Mouse (Mus musculus): Measurements from ENCODE around the gene Nek8. TPM values are rescaled to one million over a fixed set of nuclear protein-coding genes. Genes with fewer than 3 reads are reported as not detected.

Nek8 gene
- total RNA-seq, 2 experiments from 2014 or later, result 1.7 to 2.6 TPM

DNA sequence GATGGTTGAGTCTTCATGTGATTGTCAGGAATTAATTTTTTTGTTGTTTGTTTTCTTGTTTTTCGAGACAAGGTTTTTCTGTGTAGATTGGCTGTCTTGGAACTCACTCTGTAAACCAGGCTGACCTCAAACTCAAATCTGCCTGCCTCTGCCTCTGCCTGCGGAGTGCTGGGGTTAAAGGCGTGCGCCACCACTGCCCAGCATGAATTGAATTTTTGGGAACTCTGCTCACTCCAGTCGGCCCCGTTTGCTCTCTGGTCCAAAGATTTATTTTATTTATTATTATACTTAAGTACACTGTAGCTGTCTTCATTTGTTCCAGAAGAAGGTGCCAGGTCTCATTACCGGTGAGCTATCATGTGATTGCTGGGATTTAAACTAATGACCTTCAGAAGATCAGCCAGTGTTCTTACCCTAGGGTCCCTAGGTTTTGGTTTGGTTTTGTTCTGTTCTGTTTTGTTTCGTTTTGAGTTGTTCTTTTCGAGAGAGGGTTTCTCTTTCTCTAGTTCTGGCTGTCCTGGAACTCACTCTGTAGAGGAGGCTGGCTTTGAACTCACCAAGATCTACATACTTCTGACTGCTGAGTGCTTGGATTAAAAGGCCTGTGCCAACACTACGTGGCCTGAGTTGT lies 7.5 kb upstream of the Nek8 start:
- no peak for DNase-seq

- DNase-seq, result peak; percentile 91
These were observed 6.7 kb upstream of the Nek8 start, which contains the start of gene Rpl23a for GRCm38 (mm10) chr11:78182961-78183844. Rpl23a (minus strand) TSS chr11:78183584.

GRCm38 (mm10) chr11:78182450-78182849 lies 6.0 kb upstream of the Nek8 start:
- DNase-seq, result no peak

GRCm38 (mm10) chr11:78181830-78182357 lies 5.4 kb upstream of the Nek8 start:
- no peak for DNase-seq

- DNase-seq, result no peak
These were observed 3.7 kb upstream of the Nek8 start for GRCm38 (mm10) chr11:78180081-78180761.

DNA sequence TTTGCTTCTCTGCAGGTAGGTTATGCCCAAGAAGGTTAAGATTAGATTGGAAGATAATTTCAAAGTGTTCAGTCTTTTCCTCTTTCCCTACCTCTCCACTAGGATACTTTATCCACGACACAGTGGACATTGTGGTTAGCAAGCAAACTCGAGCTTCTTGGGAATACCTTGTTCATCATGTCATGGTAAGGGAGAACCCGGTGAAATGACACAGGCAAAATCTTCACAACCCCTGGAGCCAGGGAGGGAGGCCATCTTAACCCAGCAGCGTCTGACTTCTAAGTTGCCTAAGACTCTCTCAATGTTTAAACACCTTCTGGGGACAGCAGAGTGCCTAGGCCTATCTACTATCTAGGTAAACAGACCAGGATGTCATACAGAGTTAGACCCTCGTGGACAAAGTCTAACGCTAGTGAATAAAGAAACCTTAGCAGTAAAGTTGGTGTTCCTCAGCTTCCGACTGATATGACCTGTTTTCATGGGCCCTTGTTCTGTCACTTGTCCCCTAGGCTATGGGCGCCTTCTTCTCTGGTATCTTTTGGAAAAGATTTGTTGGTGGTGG lies 3.0 kb upstream of the Nek8 start:
- no peak for DNase-seq

GRCm38 (mm10) chr11:78178859-78179437 lies 2.5 kb upstream of the Nek8 start:
- peak; percentile 57 to 68 for DNase-seq

DNA sequence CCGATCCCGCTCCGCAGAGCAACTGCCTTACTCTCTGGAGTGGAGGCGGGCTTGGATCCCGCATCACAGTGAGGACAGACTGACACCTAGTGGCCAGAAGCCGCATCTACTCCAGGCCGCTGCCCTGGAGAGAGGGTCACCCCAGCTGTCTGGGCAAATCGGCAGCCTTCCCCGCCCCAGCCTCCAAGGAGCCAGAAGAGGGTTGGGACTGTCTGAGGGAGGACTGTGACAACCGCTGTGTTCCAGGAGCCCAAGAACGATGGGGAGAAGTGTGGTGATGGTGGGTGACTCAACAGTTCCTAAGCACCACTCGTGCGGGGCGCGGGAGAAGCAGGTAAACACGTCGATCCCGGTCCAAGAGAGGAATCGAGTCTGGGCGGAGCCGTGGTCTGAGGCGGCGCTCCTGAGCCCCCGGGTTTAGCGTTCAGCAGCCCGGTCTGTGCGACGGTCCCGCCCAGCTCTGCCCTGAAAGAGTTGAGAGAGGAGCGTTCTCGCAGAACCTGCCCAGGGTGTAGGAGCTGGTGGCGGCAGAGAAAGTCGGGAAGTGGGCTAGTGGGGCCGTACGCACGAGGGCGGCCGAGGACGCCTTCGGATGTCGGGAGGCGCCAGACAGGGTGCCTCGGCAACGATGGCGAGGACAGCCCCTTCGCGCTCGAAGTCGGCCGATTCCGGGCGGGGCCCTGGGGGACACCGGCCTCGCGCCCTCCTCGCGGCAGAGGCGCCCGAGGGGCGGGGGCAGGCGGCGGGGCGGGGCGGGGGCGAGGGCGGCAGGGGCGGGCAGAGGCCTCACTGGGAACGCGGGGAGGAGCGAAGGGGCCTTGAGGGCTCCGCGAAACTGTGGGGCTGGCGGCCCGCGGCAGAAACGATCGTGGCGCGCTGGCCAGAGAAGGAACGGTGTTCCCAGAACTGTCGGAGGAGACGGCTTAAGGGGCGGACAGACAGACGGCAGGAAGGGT lies 1.7 kb upstream of the Nek8 start:
- DNase-seq, result peak; percentile 97

DNA sequence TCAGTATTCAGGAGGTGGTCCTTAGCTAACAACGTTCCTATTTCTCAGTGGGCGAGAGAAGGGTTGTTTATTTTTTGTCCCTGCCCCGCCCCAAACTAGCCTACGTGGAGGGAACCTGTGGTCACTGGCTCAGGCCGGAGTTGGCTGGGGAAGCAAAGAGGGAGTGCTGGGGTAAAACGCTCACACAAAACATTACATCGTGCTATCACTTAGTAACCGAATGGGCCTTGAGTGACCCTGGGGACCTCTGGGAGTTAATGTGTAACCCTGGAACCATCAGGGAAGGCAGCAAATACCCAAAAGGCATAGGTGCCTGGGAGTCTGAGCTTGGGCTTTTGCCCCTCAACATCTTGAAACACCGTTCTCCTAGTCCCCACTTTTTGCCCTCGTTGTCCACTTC lies 962 bp upstream of the Nek8 start:
- DNase-seq, result no peak

DNA sequence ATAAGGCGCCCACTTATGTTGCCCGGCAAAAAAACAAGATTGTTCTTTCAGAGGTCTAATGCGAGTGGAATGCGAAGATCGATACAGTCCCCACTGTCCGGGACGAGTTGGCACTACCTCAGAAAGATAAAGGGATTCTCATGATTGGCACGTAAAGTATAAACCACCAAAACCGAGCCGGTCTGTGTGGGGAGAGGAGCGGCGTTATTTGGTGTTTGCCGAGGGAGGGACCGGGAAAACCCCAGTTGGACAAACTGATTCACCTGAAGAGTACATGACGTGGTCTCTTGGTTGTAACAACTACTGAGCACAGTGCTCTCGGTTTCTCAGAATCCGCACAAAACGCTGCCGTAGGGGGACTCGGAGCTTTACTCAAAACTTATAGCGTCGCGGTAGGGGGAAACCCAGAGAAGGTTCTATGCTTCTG lies 443 bp upstream of the Nek8 start:
- no peak for DNase-seq

DNA sequence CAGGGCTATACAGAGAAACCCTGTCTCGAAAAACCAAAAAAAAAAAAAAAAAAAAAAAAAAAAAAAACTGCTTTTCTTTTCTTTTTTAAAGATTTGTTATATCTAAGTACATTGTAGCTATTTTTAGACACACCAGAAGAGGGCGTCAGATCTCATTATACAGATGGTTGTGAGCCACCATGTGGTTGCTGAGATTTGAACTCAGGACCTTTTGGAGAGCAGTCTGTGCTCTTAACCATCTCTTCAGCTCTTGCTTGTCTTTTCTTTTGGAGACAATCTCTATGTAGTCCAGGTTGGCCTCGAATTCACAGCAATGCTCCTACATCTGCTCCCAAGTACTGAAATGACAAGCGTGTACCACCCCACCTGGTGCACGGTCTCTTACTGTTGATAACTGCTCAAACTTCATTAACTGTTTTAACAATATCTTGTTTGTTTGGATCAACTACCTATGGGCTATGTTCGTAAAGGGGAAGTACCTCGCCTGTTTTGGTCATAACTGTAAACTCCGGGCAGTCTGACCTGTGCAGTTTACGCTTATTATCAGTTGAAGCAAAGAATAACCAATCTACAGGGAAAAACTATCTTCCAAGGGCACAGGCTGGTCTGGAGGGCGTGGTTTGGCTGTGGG lies 589 bp downstream of the Nek8 start:
- no peak for DNase-seq

DNA sequence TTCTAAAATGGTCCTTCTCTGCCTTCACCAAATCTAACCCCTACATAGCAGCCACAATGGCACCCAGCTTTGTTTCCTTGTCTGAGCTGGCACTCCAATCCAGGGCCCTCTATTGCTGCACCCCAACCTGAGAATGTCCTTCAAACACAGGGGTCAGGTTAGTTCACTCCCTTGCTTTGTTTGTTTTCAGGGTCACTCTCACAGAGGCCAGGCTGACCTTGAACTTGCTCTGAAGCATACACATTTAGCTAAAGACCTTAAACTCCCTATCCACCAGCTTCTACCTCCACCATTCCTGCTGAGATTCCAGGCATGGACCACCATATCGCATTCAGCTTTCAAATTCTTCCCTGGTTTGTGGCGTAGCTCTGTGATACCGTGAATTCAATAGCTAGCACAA lies 2.0 kb downstream of the Nek8 start:
- DNase-seq, result no peak

- no peak for DNase-seq
These were observed 3.6 kb downstream of the Nek8 start for GRCm38 (mm10) chr11:78172748-78173383.

- no peak for DNase-seq
These were observed 4.3 kb downstream of the Nek8 start for GRCm38 (mm10) chr11:78172034-78172747.

DNA sequence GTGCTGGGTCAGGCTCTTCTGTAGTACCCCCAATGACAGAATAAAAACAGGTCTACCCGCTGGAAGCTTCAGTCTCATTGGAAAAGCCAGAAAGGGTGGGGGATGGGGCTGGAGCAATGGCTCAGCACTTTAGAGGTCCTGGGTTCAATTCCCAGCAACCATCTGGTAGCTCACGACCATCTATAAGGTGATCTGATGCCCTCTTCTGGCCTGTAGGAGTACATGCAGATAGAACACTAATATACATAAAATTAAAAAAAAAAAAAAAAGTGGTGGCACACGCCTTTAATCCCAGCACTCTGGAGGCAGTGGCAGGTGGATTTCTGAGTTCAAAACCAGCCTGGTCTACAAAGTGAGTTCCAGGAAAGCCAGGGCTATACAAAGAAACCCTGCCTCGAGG lies 5.1 kb downstream of the Nek8 start:
- DNase-seq, result no peak

- no peak for DNase-seq
These were observed 6.2 kb downstream of the Nek8 start for GRCm38 (mm10) chr11:78170306-78170705.

DNA sequence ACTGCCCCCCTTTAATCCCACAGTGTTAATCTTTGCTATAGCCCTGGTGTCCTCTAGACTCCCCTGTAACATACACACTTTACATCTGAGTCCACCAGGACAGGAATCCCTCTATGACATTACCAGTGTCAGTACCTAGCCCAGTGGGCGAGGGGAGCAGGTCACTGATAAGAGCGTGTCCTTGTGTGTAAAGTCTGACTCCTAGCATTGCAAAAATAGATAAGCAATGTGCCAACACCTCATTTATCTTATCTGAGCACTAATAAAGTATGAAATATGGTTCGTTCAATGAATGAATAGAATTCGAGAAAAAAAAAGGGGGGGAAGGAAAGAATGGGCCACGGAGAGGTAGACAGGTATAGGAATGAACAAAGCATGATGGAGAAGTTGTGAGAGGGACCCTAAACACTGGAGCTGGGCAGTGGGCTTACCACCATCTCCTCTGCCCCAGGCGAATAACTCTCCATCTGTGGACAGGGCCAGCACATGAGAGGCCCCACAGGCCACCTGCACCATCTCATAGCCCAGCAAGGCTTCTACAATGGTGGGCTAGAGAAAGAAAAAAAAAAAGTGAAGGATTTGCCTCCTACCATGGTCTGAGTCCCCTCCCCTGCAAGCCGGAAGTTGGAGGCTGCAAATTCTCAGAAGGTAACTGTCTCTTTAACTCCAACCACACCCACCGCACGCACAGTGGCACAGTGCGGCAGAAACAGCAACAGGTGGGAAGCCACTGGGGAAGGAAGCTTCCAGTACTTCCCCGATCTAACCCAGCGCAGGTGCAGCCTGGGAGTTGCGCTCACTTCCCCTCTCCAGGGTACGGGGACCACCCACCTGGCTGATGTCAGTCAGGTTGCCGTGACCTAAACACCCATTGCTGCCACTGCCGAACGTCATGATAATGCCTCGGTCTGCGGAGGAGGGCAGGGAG lies 7.7 kb downstream of the Nek8 start:
- DNase-seq, result no peak

Measured in heart, adult 18-20 months (tissue).